Mouse (Mus musculus): ENCODE results near the gene Ube2d1. TPM values are rescaled to one million over a fixed set of nuclear protein-coding genes. Genes with fewer than 3 reads are reported as not detected.

Ube2d1 gene
- polyA plus RNA-seq, 1 experiment from 2014 or later: 62.8 TPM

GRCm38 (mm10) chr10:71251256-71251655 lies 33.8 kb downstream of the Ube2d1 start:
- Histone ChIP-seq H3K9me3 (replicated peaks) (no peaks in the 10 kb centered on the region), H3K9ac (no peak overlapping the region), H3K27ac (no peak overlapping the region), H3K4me1 (no peaks in the 10 kb centered on the region), H3K4me3 (replicated peaks) (no peak overlapping the region), H3K4me2 (no peak overlapping the region), H3K36me3 (peaks cover 16% of the 10 kb centered on the region), H3K27me3 (no peaks in the 10 kb centered on the region)
- WGBS: 90% methylated on average over 5 of the region's 5 CpGs
- no peak for ATAC-seq (replicated peaks; ENCODE audit: low FRiP score)

GRCm38 (mm10) chr10:71250472-71250871 lies 34.6 kb downstream of the Ube2d1 start:
- Histone ChIP-seq H3K36me3 (peaks cover 11% of the 10 kb centered on the region), H3K4me3 (replicated peaks) (no peak overlapping the region), H3K27me3 (no peaks in the 10 kb centered on the region), H3K4me1 (no peaks in the 10 kb centered on the region), H3K27ac (no peak overlapping the region), H3K4me2 (no peak overlapping the region), H3K9me3 (replicated peaks) (no peaks in the 10 kb centered on the region), H3K9ac (no peak overlapping the region)
- ATAC-seq (replicated peaks; ENCODE audit: low FRiP score): no peak
- 84% methylated on average over 17 of the region's 17 CpGs for WGBS

GRCm38 (mm10) chr10:71249086-71249880 lies 35.8 kb downstream of the Ube2d1 start:
- ATAC-seq (replicated peaks; ENCODE audit: low FRiP score): no peak
- WGBS: 87% methylated on average over 10 of the region's 10 CpGs
- no peak overlapping the region for H3K4me2 ChIP-seq
- peaks cover 2% of the 10 kb centered on the region for H3K36me3 ChIP-seq
- H3K4me1 ChIP-seq: no peaks in the 10 kb centered on the region
- no peaks in the 10 kb centered on the region for H3K9me3 ChIP-seq (replicated peaks)
- H3K9ac ChIP-seq: no peak overlapping the region
- no peak overlapping the region for H3K4me3 ChIP-seq (replicated peaks)
- no peak overlapping the region for H3K27ac ChIP-seq
- H3K27me3 ChIP-seq: no peaks in the 10 kb centered on the region

GRCm38 (mm10) chr10:71246956-71247355 lies 38.1 kb downstream of the Ube2d1 start:
- Histone ChIP-seq H3K9ac (no peak overlapping the region), H3K4me1 (no peaks in the 10 kb centered on the region), H3K36me3 (no peaks in the 10 kb centered on the region), H3K27me3 (no peaks in the 10 kb centered on the region), H3K4me2 (no peak overlapping the region), H3K4me3 (replicated peaks) (no peak overlapping the region), H3K27ac (no peak overlapping the region), H3K9me3 (replicated peaks) (no peaks in the 10 kb centered on the region)
- no peak for ATAC-seq (replicated peaks; ENCODE audit: low FRiP score)
- 21% methylated on average over 7 of the region's 7 CpGs for WGBS

- H3K4me3 ChIP-seq (replicated peaks): peak overlapping the region; percentile 24; the same call in 1 of the 2 replicates
- H3K27ac ChIP-seq: peak overlapping the region; percentile 58; the same call in 1 of the 2 replicates
- H3K4me2 ChIP-seq: peak overlapping the region; percentile 32
- no peaks in the 10 kb centered on the region for H3K27me3 ChIP-seq
- peaks cover 14% of the 10 kb centered on the region for H3K36me3 ChIP-seq
- peaks cover 17% of the 10 kb centered on the region for H3K4me1 ChIP-seq
- ATAC-seq (replicated peaks; ENCODE audit: low FRiP score): no peak
- 46% methylated on average over 6 of the region's 6 CpGs for WGBS
- no peaks in the 10 kb centered on the region for H3K9me3 ChIP-seq (replicated peaks)
- H3K9ac ChIP-seq: no peak overlapping the region
Measured at GRCm38 (mm10) chr10:71239479-71240120, 45.5 kb downstream of the Ube2d1 start.

GRCm38 (mm10) chr10:71238240-71238554 lies 46.9 kb downstream of the Ube2d1 start, which contains the start of gene Tfam:
Tfam (minus strand) TSS chr10:71238280.
- Histone ChIP-seq H3K9ac (peak within 1 kb of the TSS; percentile 95), H3K4me3 (replicated peaks) (peak within 1 kb of the TSS; percentile 94), H3K4me2 (peak within 1 kb of the TSS; percentile 72), H3K27ac (peak within 1 kb of the TSS; percentile 90), H3K36me3 (peaks cover 28% of the 10 kb centered on the region), H3K27me3 (no peaks in the 10 kb centered on the region), H3K9me3 (replicated peaks) (no peaks in the 10 kb centered on the region), H3K4me1 (peaks cover 17% of the 10 kb centered on the region)
- ATAC-seq (replicated peaks; ENCODE audit: low FRiP score): no peak
- WGBS: 4% methylated on average over 7 of the region's 7 CpGs

- Histone ChIP-seq H3K4me3 (replicated peaks) (peak overlapping the region; percentile 94), H3K4me2 (peak overlapping the region; percentile 72), H3K27ac (peak overlapping the region; percentile 90), H3K27me3 (no peaks in the 10 kb centered on the region), H3K4me1 (peaks cover 17% of the 10 kb centered on the region), H3K9ac (peak overlapping the region; percentile 95), H3K36me3 (peaks cover 33% of the 10 kb centered on the region), H3K9me3 (replicated peaks) (no peaks in the 10 kb centered on the region)
- ATAC-seq (replicated peaks; ENCODE audit: low FRiP score): peak; percentile 98
- WGBS: under 1% methylated on average over 68 of the region's 68 CpGs
Measured at GRCm38 (mm10) chr10:71237516-71238239, 47.4 kb downstream of the Ube2d1 start.

- no peak overlapping the region for H3K27ac ChIP-seq
- no peak overlapping the region for H3K4me2 ChIP-seq
- H3K27me3 ChIP-seq: no peaks in the 10 kb centered on the region
- WGBS: 99% methylated on average over 8 of the region's 8 CpGs
- peaks cover 64% of the 10 kb centered on the region for H3K36me3 ChIP-seq
- no peak overlapping the region for H3K9ac ChIP-seq
- ATAC-seq (replicated peaks; ENCODE audit: low FRiP score): no peak
- no peak overlapping the region for H3K4me3 ChIP-seq (replicated peaks)
- H3K4me1 ChIP-seq: peaks cover 17% of the 10 kb centered on the region
- no peaks in the 10 kb centered on the region for H3K9me3 ChIP-seq (replicated peaks)
Measured at GRCm38 (mm10) chr10:71234071-71234470, 51.0 kb downstream of the Ube2d1 start.

GRCm38 (mm10) chr10:71225894-71226293 lies 59.2 kb downstream of the Ube2d1 start:
- Histone ChIP-seq H3K9ac (no peak overlapping the region), H3K27me3 (no peaks in the 10 kb centered on the region), H3K4me1 (no peaks in the 10 kb centered on the region), H3K4me2 (no peak overlapping the region), H3K36me3 (peaks cover 77% of the 10 kb centered on the region), H3K4me3 (replicated peaks) (no peak overlapping the region), H3K27ac (no peak overlapping the region), H3K9me3 (replicated peaks) (no peaks in the 10 kb centered on the region)
- ATAC-seq (replicated peaks; ENCODE audit: low FRiP score): no peak
- 45% methylated on average over 7 of the region's 7 CpGs for WGBS

GRCm38 (mm10) chr10:71223101-71223500 lies 62.0 kb downstream of the Ube2d1 start:
- no peak overlapping the region for H3K27ac ChIP-seq
- no peak for ATAC-seq (replicated peaks; ENCODE audit: low FRiP score)
- no peaks in the 10 kb centered on the region for H3K27me3 ChIP-seq
- WGBS: 89% methylated on average over 5 of the region's 5 CpGs
- H3K4me2 ChIP-seq: no peak overlapping the region
- no peak overlapping the region for H3K4me3 ChIP-seq (replicated peaks)
- no peak overlapping the region for H3K9ac ChIP-seq
- H3K9me3 ChIP-seq (replicated peaks): no peaks in the 10 kb centered on the region
- H3K36me3 ChIP-seq: peaks cover 51% of the 10 kb centered on the region
- peaks cover 4% of the 10 kb centered on the region for H3K4me1 ChIP-seq

GRCm38 (mm10) chr10:71222639-71223038 lies 62.4 kb downstream of the Ube2d1 start:
- no peaks in the 10 kb centered on the region for H3K9me3 ChIP-seq (replicated peaks)
- no peak overlapping the region for H3K27ac ChIP-seq
- no peak for ATAC-seq (replicated peaks; ENCODE audit: low FRiP score)
- H3K4me1 ChIP-seq: peaks cover 7% of the 10 kb centered on the region
- no peaks in the 10 kb centered on the region for H3K27me3 ChIP-seq
- peaks cover 49% of the 10 kb centered on the region for H3K36me3 ChIP-seq
- no peak overlapping the region for H3K4me3 ChIP-seq (replicated peaks)
- no peak overlapping the region for H3K4me2 ChIP-seq
- WGBS: 88% methylated on average over 2 of the region's 2 CpGs
- H3K9ac ChIP-seq: no peak overlapping the region
